Comparison of ENCODE assay signal across 9 mouse cellular contexts in the genomic region with DNA sequence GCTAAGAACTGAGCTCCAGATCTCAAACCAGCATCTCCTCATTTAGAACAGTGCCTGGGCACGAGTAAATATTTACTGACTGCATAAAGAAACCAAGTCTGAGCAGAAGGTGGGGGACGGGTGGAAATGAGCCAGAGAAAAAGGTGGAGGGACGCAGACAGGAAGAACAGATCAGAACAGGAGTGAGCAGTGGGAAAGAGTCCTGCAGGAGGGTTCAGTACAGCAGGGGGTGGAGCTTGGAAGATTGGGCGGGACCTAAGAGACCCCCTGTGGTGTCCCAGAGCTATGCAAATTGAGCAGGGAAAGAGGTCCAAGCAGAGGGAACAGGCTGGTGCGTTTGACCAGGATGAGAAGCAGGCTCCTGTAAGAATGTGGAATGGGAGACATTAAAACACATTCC. TPM values are rescaled to one million over a fixed set of nuclear protein-coding genes. Genes with fewer than 3 reads are reported as not detected.
DNase-seq lines count a peak whose midpoint lies in the region; ATAC-seq lines count a peak whose summit lies in the region.
"Had no signal": no experiment of that assay in that cellular context is flagged by ENCODE, and none has a peak within 500 bp of the region (broad histone marks: within the 10 kb centered on the region; RNA-seq: fewer than 3 reads in every experiment).

No protein-coding gene starts in this region.

- no peaks in the 10 kb centered on the region for H3K9me3 ChIP-seq in heart, embryonic 11.5 days (replicated peaks; ENCODE audit: control insufficient read depth, low read length)
- 0 out of 2 replicates have a peak, but pooled peaks cover 3% of the 10 kb centered on the region for H3K9me3 ChIP-seq in hindbrain, embryonic 12.5 days (replicated peaks)
- H3K9me3 ChIP-seq: liver, embryonic 13.5 days had no signal

- peaks cover 45% of the 10 kb centered on the region for H3K27me3 ChIP-seq in heart, embryonic 11.5 days (ENCODE audit: control insufficient read depth, insufficient read depth, low read length)
- peaks cover 50% of the 10 kb centered on the region for H3K27me3 ChIP-seq in hindbrain, embryonic 12.5 days

- no peaks in the 10 kb centered on the region for H3K36me3 ChIP-seq in heart, embryonic 11.5 days (ENCODE audit: control insufficient read depth, insufficient read depth, low read length)
- no peaks in the 10 kb centered on the region for H3K36me3 ChIP-seq in hindbrain, embryonic 12.5 days
- H3K36me3 ChIP-seq: liver, embryonic 13.5 days had no signal

- H3K4me3 ChIP-seq in heart, embryonic 11.5 days (ENCODE audit: low read depth, low read length): peak overlapping the region; percentile 21; the same call in 1 of the 2 replicates
- H3K4me3 ChIP-seq in hindbrain, embryonic 12.5 days: no peak overlapping the region
- H3K4me3 ChIP-seq: liver, embryonic 13.5 days had no signal

- no peak overlapping the region for H3K9ac ChIP-seq in heart, embryonic 11.5 days (ENCODE audit: low read depth, low read length)
- no peak overlapping the region for H3K9ac ChIP-seq in hindbrain, embryonic 12.5 days
- H3K9ac ChIP-seq: liver, embryonic 13.5 days had no signal

- 10% methylated on average over 5 of the region's 5 CpGs for WGBS in heart, embryonic 11.5 days (ENCODE audit: insufficient replicate concordance)
- WGBS in hindbrain, embryonic 12.5 days: 18% methylated on average over 5 of the region's 5 CpGs

- ATAC-seq in heart, embryonic 11.5 days (replicated peaks; ENCODE audit: insufficient number of reproducible peaks, low FRiP score, low TSS enrichment): no peak
- no peak for ATAC-seq in hindbrain, embryonic 12.5 days (ENCODE audit: low FRiP score)

- peak overlapping the region; percentile 43 for H3K4me2 ChIP-seq in heart, embryonic 11.5 days
- H3K4me2 ChIP-seq in hindbrain, embryonic 12.5 days (replicated peaks): peak overlapping the region; percentile 41
- H3K4me2 ChIP-seq: liver, embryonic 13.5 days had no signal

- no peak for DNase-seq in heart, postnatal 25 days (ENCODE audit: low spot score)
- DNase-seq in R1 (ENCODE audit: low read depth, low spot score): peak; percentile 82
- DNase-seq in lung, postnatal 10 days: peak; percentile 20
- DNase-seq in cerebellum, postnatal 36 days: no peak
- no peak for DNase-seq in ovary, postnatal 14 days (ENCODE audit: low spot score)
- DNase-seq in adrenal gland, postnatal 25 days: no peak
- DNase-seq: liver, embryonic 13.5 days had no signal

- intact Hi-C loops in heart, postnatal 25 days (cut with DNase I): no loop called here

- no peak overlapping the region for H3K27ac ChIP-seq in heart, embryonic 11.5 days (ENCODE audit: low read depth, low read length)
- H3K27ac ChIP-seq in hindbrain, embryonic 12.5 days: 0 out of 2 replicates have a peak overlapping the region, but pooled peaks have one; percentile 35
- H3K27ac ChIP-seq: liver, embryonic 13.5 days had no signal

- no peaks in the 10 kb centered on the region for H3K4me1 ChIP-seq in heart, embryonic 11.5 days (ENCODE audit: control insufficient read depth, insufficient read depth, low read length)
- H3K4me1 ChIP-seq in hindbrain, embryonic 12.5 days: peaks cover 17% of the 10 kb centered on the region
- H3K4me1 ChIP-seq: liver, embryonic 13.5 days had no signal

RNA-seq across cellular contexts. Expression of a gene that starts 37.1 kb away (rescaled TPM):
- 0.04 TPM in 1 of 2 replicates, not detected in the other for polyA plus RNA-seq in heart, embryonic 11.5 days (2014; fragmentation: Nextera tagmentation; extraction: Ambion mirVana)
- total RNA-seq in heart, postnatal 25 days (2021): 1 to 10 TPM in 1 of 2 experiments, under 1 TPM in 1; 0.99 to 1.9 TPM
- 0.38 and 0.59 TPM in 2 replicates for polyA plus RNA-seq in hindbrain, embryonic 12.5 days (2016; fragmentation: Nextera tagmentation; extraction: Ambion mirVana)
- 10.8 and 11.9 TPM in 2 replicates for total RNA-seq in adrenal gland, postnatal 25 days (2021)

Comparison
In these comparisons a context has a peak if more than half of its experiments do, and no peak if none do; other contexts are left out.
1. DNase-seq: peak in R1 (single experiment) and lung, postnatal 10 days (single experiment); none in heart, postnatal 25 days (single experiment), cerebellum, postnatal 36 days (0 of 2), ovary, postnatal 14 days (single experiment) and adrenal gland, postnatal 25 days (single experiment).